Mouse (Mus musculus) C2C12 (cell line): Measurements from ENCODE around the gene Fbxo10. TPM values are rescaled to one million over a fixed set of nuclear protein-coding genes. Genes with fewer than 3 reads are reported as not detected.
"Not testable (repeated sequence)": the region's sequence is repeated elsewhere in the genome, so short reads cannot be mapped to it uniquely, and the experiment has no call there.

Source experiments
- H3K27me3 ChIP-seq: one replicate; pipeline ENCODE4 v1.6.1; 2011; ENCODE audit not compliant: control insufficient read depth, insufficient read depth, insufficient read length
- H3K36me3 ChIP-seq: one replicate; pipeline ENCODE4 v1.6.1; 2011; ENCODE audit not compliant: control insufficient read depth, insufficient read depth
- H3K4me3 ChIP-seq: one replicate; pipeline ENCODE4 v1.5.1; 2011; ENCODE audit warnings: mild to moderate bottlenecking, control low read depth; ENCODE audit not compliant: poor library complexity, insufficient read depth, severe bottlenecking
- H3K79me2 ChIP-seq: one replicate; pipeline ENCODE4 v1.6.1; 2011; ENCODE audit not compliant: control insufficient read depth, insufficient read depth
- H3K79me3 ChIP-seq: one replicate; pipeline ENCODE4 v1.6.1; 2011; ENCODE audit warnings: low read depth, control low read depth
- H3ac ChIP-seq: one replicate; pipeline ENCODE3; 2011; ENCODE audit warnings: low read depth; ENCODE audit not compliant: control insufficient read depth, insufficient read length
- CEBPB ChIP-seq: IDR thresholded peaks from one replicate; pipeline ENCODE4 v1.6.1; 2011; ENCODE audit warnings: low read depth, mild to moderate bottlenecking, control low read depth, moderate library complexity
- CTCF ChIP-seq: IDR thresholded peaks from one replicate; pipeline ENCODE4 v1.5.1; 2011; ENCODE audit not compliant: control insufficient read depth, insufficient read depth, insufficient read length
- FOSL1 ChIP-seq: IDR thresholded peaks from one replicate; pipeline ENCODE4 v1.8.0; 2011; ENCODE audit warnings: mild to moderate bottlenecking, low read length; ENCODE audit not compliant: poor library complexity, insufficient read depth, severe bottlenecking
- MAX ChIP-seq: IDR thresholded peaks from one replicate; pipeline ENCODE4 v1.6.1; 2011; ENCODE audit warnings: mild to moderate bottlenecking, control low read depth
- MYOD1 ChIP-seq: IDR thresholded peaks from one replicate; pipeline ENCODE4 v1.6.1; 2011; ENCODE audit warnings: low read depth; ENCODE audit not compliant: control insufficient read depth, insufficient read length
- MYOG ChIP-seq: IDR thresholded peaks from one replicate; pipeline ENCODE4 v1.6.1; 2011; ENCODE audit not compliant: control insufficient read depth, insufficient read length; ENCODE audit errors: extremely low read depth
- USF1 ChIP-seq: IDR thresholded peaks from one replicate; pipeline ENCODE4 v1.6.1; 2011; ENCODE audit warnings: low read depth, mild to moderate bottlenecking, control low read depth, moderate library complexity
- polyA plus RNA-seq: library from polyadenylated mRNA; unstranded; fragments of >200 nt; fragmentation: generic; extraction: Trizol; gene quantifications from one replicate; pipeline ENCODE4 v1.2.1, GENCODE M21; 2012; ENCODE audit warnings: missing spikeins

Fbxo10 gene
- polyA plus RNA-seq, 1 experiment, result 9.7 TPM

GRCm38 (mm10) chr4:45055451-45055850, 29.0 kb downstream of the Fbxo10 start:
- Histone ChIP-seq H3ac (no peak overlapping the region), H3K79me3 (no peaks in the 10 kb centered on the region), H3K4me3 (no peak overlapping the region), H3K27me3 (no peaks in the 10 kb centered on the region), H3K36me3 (no peaks in the 10 kb centered on the region), H3K79me2 (no peaks in the 10 kb centered on the region)
- TF ChIP-seq USF1, result no peak
- no peak for TF ChIP-seq CEBPB
- TF ChIP-seq MAX, result no peak
- no peak for TF ChIP-seq MYOD1
- TF ChIP-seq FOSL1, result no peak
- TF ChIP-seq MYOG, result no peak
- no peak for TF ChIP-seq CTCF

- Histone ChIP-seq H3ac (no peak overlapping the region), H3K79me2 (no peaks in the 10 kb centered on the region), H3K27me3 (no peaks in the 10 kb centered on the region), H3K36me3 (no peaks in the 10 kb centered on the region), H3K79me3 (no peaks in the 10 kb centered on the region), H3K4me3 (no peak overlapping the region)
- TF ChIP-seq MAX, result no peak
- TF ChIP-seq MYOG, result no peak
- no peak for TF ChIP-seq CEBPB
- TF ChIP-seq USF1, result no peak
- TF ChIP-seq CTCF, result no peak
- TF ChIP-seq MYOD1, result no peak
- no peak for TF ChIP-seq FOSL1
These were observed 29.5 kb downstream of the Fbxo10 start for GRCm38 (mm10) chr4:45054862-45055261.

DNA sequence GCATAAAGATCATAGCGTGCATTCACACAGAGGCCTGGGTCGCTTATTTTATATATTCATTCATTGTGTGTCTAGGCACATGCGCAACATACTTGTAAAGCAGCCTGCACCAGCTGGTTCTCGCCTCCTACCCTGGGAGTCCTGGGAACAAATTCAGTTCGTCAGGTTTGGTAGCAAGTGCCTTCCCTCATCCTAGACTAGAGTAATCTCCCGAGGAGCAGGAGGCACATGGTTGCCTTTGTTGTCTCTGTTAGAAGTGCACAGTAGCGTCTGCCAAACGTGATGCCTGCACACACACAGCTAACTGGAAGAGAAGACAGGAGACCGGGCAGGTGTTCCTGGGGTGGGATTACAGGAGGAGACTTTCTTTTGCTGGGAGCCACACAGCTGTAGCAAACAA, 36.4 kb downstream of the Fbxo10 start:
- H3K79me3 ChIP-seq, result no peaks in the 10 kb centered on the region
- H3K36me3 ChIP-seq, result no peaks in the 10 kb centered on the region
- no peaks in the 10 kb centered on the region for H3K27me3 ChIP-seq
- no peak overlapping the region for H3ac ChIP-seq
- no peaks in the 10 kb centered on the region for H3K79me2 ChIP-seq
- no peak overlapping the region for H3K4me3 ChIP-seq
- TF ChIP-seq CEBPB (no peak), FOSL1 (no peak), CTCF (no peak), USF1 (no peak), MAX (no peak), MYOG (no peak), MYOD1 (no peak)

- no peaks in the 10 kb centered on the region for H3K79me2 ChIP-seq
- TF ChIP-seq MYOG (no peak), CEBPB (no peak)
- H3ac ChIP-seq, result no peak overlapping the region
- H3K36me3 ChIP-seq, result no peaks in the 10 kb centered on the region
- no peaks in the 10 kb centered on the region for H3K27me3 ChIP-seq
- no peak overlapping the region for H3K4me3 ChIP-seq
- no peaks in the 10 kb centered on the region for H3K79me3 ChIP-seq
These were observed 37.0 kb downstream of the Fbxo10 start for GRCm38 (mm10) chr4:45047286-45047887.

DNA sequence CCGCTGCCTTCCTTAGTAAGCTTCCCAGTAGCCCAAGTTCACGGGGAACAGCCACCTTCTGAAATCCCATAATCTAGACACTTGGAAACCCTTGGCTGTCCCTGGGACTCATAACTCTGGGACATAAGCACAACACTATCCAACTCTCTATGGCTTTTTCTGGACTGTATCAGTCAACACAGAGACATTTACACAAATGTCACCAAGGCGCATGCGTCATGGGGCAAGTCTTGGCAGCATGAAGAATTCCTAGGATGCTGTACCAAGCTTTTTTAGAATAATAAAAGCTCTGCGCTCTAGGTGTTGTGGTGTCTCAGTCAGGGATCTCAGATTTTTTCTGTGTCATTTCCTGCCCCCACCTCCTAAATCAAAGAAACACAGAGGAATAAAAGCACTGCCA, 37.7 kb downstream of the Fbxo10 start:
- Histone ChIP-seq H3K79me3 (no peaks in the 10 kb centered on the region), H3K79me2 (no peaks in the 10 kb centered on the region), H3K36me3 (no peaks in the 10 kb centered on the region), H3K27me3 (no peaks in the 10 kb centered on the region), H3ac (no peak overlapping the region), H3K4me3 (no peak overlapping the region)
- TF ChIP-seq MAX (no peak), CEBPB (no peak), MYOD1 (no peak), FOSL1 (no peak), CTCF (no peak), MYOG (no peak), USF1 (no peak)

GRCm38 (mm10) chr4:45040795-45041194, 43.6 kb downstream of the Fbxo10 start:
- Histone ChIP-seq H3K27me3 (no peaks in the 10 kb centered on the region), H3K79me2 (no peaks in the 10 kb centered on the region), H3K4me3 (no peak overlapping the region), H3K79me3 (no peaks in the 10 kb centered on the region), H3ac (no peak overlapping the region), H3K36me3 (no peaks in the 10 kb centered on the region)
- TF ChIP-seq MYOD1 (no peak), CTCF (no peak), MYOG (no peak), USF1 (no peak), CEBPB (no peak), MAX (no peak), FOSL1 (no peak)

GRCm38 (mm10) chr4:45039546-45039945, 44.9 kb downstream of the Fbxo10 start:
- H3K36me3 ChIP-seq, H3K79me2 ChIP-seq, H3K4me3 ChIP-seq, H3ac ChIP-seq, H3K27me3 ChIP-seq, H3K79me3 ChIP-seq: not testable (repeated sequence)

DNA sequence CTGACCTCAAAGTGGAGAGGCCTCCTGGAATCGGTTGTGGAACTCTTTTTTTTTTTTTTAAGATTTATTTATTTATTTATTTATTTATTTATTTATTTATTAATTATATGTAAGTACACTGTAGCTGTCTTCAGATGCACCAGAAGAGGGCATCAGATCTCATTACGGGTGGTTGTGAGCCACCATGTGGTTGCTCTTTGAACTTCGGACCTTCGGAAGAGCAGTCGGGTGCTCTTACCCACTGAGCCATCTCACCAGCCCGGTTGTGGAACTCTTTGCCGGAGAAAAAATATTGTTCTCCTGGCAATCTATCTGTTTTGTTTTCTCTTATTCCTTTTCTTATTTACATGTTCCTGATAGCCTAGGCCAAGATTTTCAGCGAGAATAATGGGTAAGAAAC, 45.5 kb downstream of the Fbxo10 start:
- not testable (repeated sequence) for H3K79me3 ChIP-seq, H3K36me3 ChIP-seq, H3K27me3 ChIP-seq, H3K4me3 ChIP-seq, H3K79me2 ChIP-seq, H3ac ChIP-seq
